Mouse (Mus musculus): Measurements from ENCODE around the gene Tmem247.

DNA sequence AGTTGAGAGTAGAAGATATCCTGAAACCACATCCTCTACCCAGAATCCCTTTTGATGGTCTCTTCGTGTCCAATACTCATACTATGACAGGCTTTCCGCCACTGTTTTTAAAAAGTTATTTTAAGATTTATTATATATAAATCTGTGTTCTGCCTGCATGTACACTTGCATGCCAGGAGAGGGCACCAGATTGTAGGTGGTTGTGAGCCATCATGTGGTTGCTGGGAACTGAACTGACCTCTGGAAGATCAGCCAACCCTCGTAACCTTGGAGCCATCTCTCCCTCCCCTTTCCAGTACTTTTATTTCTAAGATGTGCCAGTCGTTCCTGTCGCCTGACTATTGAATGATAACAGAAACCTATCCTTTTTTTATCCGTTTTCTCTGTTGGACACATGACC, 1.6 kb downstream of the Tmem247 start:
- TF ChIP-seq CTCF (IDR thresholded peaks at IDR 0.05; ENCODE audit: low read depth, low read length) (no peak), TAL1 (conservative IDR thresholded peaks at IDR 0.05; ENCODE audit: low read depth, low read length) (no peak), GATA2 (IDR thresholded peaks at IDR 0.05; ENCODE audit: borderline replicate concordance, low read depth, low read length) (no peak), GATA1 (IDR thresholded peaks at IDR 0.05; ENCODE audit: borderline replicate concordance, low read length) (no peak)
